8 mouse cellular contexts compared by ENCODE assay signal in genomic region chr3:79196708-79197437, GRCm38 (mm10).
A peak's percentile ranks its signal among the peaks of the same experiment; 100 is the strongest.
DNase-seq lines count a peak whose midpoint lies in the region; ATAC-seq and TF ChIP-seq lines count a peak whose summit lies in the region.

No protein-coding gene starts in this region.

- peak; percentile 32; the same call in 1 of the 2 replicates for ATAC-seq in heart, embryonic 14.5 days (ENCODE audit: insufficient number of reproducible peaks, insufficient read depth, low FRiP score, low read depth)
- ATAC-seq in midbrain, embryonic 13.5 days = peak; percentile 60

- WGBS in heart, embryonic 14.5 days = 48% methylated on average over 6 of the region's 6 CpGs
- 65% methylated on average over 6 of the region's 6 CpGs for WGBS in midbrain, embryonic 13.5 days

- H3K9me3 ChIP-seq in ES-Bruce4 (replicated peaks; ENCODE audit: control insufficient read depth, insufficient read depth, low read length, poor library complexity, severe bottlenecking) = no peaks in the 10 kb centered on the region
- H3K9me3 ChIP-seq in heart, embryonic 14.5 days (ENCODE audit: control insufficient read depth, low read length) = no peaks in the 10 kb centered on the region
- no peaks in the 10 kb centered on the region for H3K9me3 ChIP-seq in midbrain, embryonic 13.5 days

- H3K36me3 ChIP-seq in ES-Bruce4 (ENCODE audit: control insufficient read depth, insufficient read depth, low read length, poor library complexity, severe bottlenecking) = no peaks in the 10 kb centered on the region; the same call in 1 of the 2 replicates
- peaks cover 3% of the 10 kb centered on the region; the same call in 1 of the 2 replicates for H3K36me3 ChIP-seq in heart, embryonic 14.5 days (ENCODE audit: control insufficient read depth, insufficient read depth, low read length)
- H3K36me3 ChIP-seq in midbrain, embryonic 13.5 days = peaks cover 4% of the 10 kb centered on the region

- DNase-seq in frontal cortex, adult 2 months (ENCODE audit: extremely low spot score in 1 of 2, low spot score in 1 of 2) = peak; percentile 49 to 85
- DNase-seq in frontal cortex, postnatal 10 days (ENCODE audit: low spot score in 2 of 2) = no peak
- peak; percentile 86 for DNase-seq in cerebellum, adult 9-10 months
- peak; percentile 58 to 63 for DNase-seq in left cerebral cortex, postnatal 10 days (ENCODE audit: extremely low spot score in 1 of 2, low spot score in 2 of 2)
- peak; percentile 73 for DNase-seq in thymus, postnatal 0 days (ENCODE audit: low spot score)

- TF ChIP-seq EP300 in ES-Bruce4 (IDR thresholded peaks at IDR 0.05; ENCODE audit: insufficient read depth, low read depth, low read length) = no peak

- H3K27ac ChIP-seq in ES-Bruce4 (ENCODE audit: insufficient read depth, low read length) = no peak overlapping the region
- H3K27ac ChIP-seq in heart, embryonic 14.5 days (replicated peaks in 1 of 2; ENCODE audit: control insufficient read depth in 1 of 2, insufficient read depth in 1 of 2, low read depth in 2 of 2, low read length in 2 of 2) = no peak overlapping the region
- H3K27ac ChIP-seq in midbrain, embryonic 13.5 days = no peak overlapping the region

- no peak overlapping the region for H3K9ac ChIP-seq in ES-Bruce4 (ENCODE audit: low read depth, poor library complexity, severe bottlenecking)
- no peak overlapping the region; the same call in 1 of the 2 replicates for H3K9ac ChIP-seq in heart, embryonic 14.5 days (ENCODE audit: low read length)
- H3K9ac ChIP-seq in midbrain, embryonic 13.5 days (replicated peaks) = no peak overlapping the region

- intact Hi-C loops in left cerebral cortex, postnatal 10 days (cut with DNase I) = loop anchor here (2.0 to 10.0 kb wide), 2 partner anchors 102 to 238 kb away; no protein-coding TSS in a partner anchor

- TF ChIP-seq CTCF in ES-Bruce4 (IDR thresholded peaks at IDR 0.05; ENCODE audit: low read depth, low read length) = peak; percentile 25

- no peak overlapping the region for H3K4me3 ChIP-seq in ES-Bruce4 (ENCODE audit: low read depth, low read length)
- no peak overlapping the region for H3K4me3 ChIP-seq in heart, embryonic 14.5 days (ENCODE audit: control insufficient read depth in 1 of 2, insufficient read depth in 1 of 2, low read depth in 1 of 2, low read length in 2 of 2)
- H3K4me3 ChIP-seq in midbrain, embryonic 13.5 days (replicated peaks) = no peak overlapping the region

- H3K27me3 ChIP-seq in ES-Bruce4 (ENCODE audit: control insufficient read depth, insufficient read depth, low read length, poor library complexity, severe bottlenecking) = no peaks in the 10 kb centered on the region
- H3K27me3 ChIP-seq in heart, embryonic 14.5 days (ENCODE audit: control insufficient read depth, insufficient read depth, low read length) = no peaks in the 10 kb centered on the region
- H3K27me3 ChIP-seq in midbrain, embryonic 13.5 days = no peaks in the 10 kb centered on the region

- peak overlapping the region; percentile 40 for H3K4me2 ChIP-seq in heart, embryonic 14.5 days (ENCODE audit: low read length)
- H3K4me2 ChIP-seq in midbrain, embryonic 13.5 days (replicated peaks) = no peak overlapping the region

- H3K4me1 ChIP-seq in ES-Bruce4 (ENCODE audit: control insufficient read depth, insufficient read depth, low read length) = no peaks in the 10 kb centered on the region
- peaks cover 9 to 21% of the 10 kb centered on the region in 2 experiments for H3K4me1 ChIP-seq in heart, embryonic 14.5 days (ENCODE audit: control insufficient read depth in 2 of 2, insufficient read depth in 2 of 2, low read length in 2 of 2)
- peaks cover 13% of the 10 kb centered on the region for H3K4me1 ChIP-seq in midbrain, embryonic 13.5 days (replicated peaks)

- TF ChIP-seq POLR2A in ES-Bruce4 (IDR thresholded peaks at IDR 0.05; ENCODE audit: insufficient read depth, low read length) = no peak

Comparison
In these comparisons a context has a peak if more than half of its experiments do, and no peak if none do; other contexts are left out.
1. DNase-seq: peak in frontal cortex, adult 2 months (2 of 2), cerebellum, adult 9-10 months (single experiment), left cerebral cortex, postnatal 10 days (2 of 2) and thymus, postnatal 0 days (single experiment); none in frontal cortex, postnatal 10 days (0 of 2).